Mouse (Mus musculus) erythroblast, embryonic 14.5 days (primary cell): ENCODE measurements around the gene Pigx. TPM values are rescaled to one million over a fixed set of nuclear protein-coding genes. Genes with fewer than 3 reads are reported as not detected.

Experiments used
- H3K27me3 ChIP-seq: 2 replicates; pipeline ENCODE4 v1.6.1; 2012; ENCODE audit warnings: inconsistent platforms; ENCODE audit not compliant: control insufficient read depth
- H3K36me3 ChIP-seq: 2 replicates; pipeline ENCODE4 v1.6.1; 2012; ENCODE audit warnings: mild to moderate bottlenecking, inconsistent platforms; ENCODE audit not compliant: control insufficient read depth
- H3K4me1 ChIP-seq: 2 replicates; pipeline ENCODE4 v1.6.1; 2012; ENCODE audit warnings: inconsistent platforms; ENCODE audit not compliant: control insufficient read depth
- H3K4me3 ChIP-seq: replicated peaks from 2 replicates; pipeline ENCODE3; 2012; ENCODE audit warnings: moderate library complexity, mild to moderate bottlenecking, inconsistent platforms
- H3K9me3 ChIP-seq: 2 replicates; pipeline ENCODE4 v1.6.1; 2012; ENCODE audit warnings: low read length, inconsistent platforms, mixed read lengths; ENCODE audit not compliant: control insufficient read depth
- GATA1 ChIP-seq: IDR thresholded peaks from 2 replicates; pipeline ENCODE4 v1.6.1; 2012; ENCODE audit warnings: low read length, inconsistent platforms, mixed read lengths
- TAL1 ChIP-seq: IDR thresholded peaks from 3 replicates; pipeline ENCODE4 v1.6.1; 2012; ENCODE audit warnings: low read length, inconsistent platforms, mixed read lengths
- polyA plus RNA-seq: library from polyadenylated mRNA; stranded (reverse); fragments of >175 nt; gene quantifications from 2 replicates; pipeline ENCODE4 v1.2.3, GENCODE M21; 2012

Gene Pigx
- polyA plus RNA-seq, 1 experiment = 0.18 TPM

DNA sequence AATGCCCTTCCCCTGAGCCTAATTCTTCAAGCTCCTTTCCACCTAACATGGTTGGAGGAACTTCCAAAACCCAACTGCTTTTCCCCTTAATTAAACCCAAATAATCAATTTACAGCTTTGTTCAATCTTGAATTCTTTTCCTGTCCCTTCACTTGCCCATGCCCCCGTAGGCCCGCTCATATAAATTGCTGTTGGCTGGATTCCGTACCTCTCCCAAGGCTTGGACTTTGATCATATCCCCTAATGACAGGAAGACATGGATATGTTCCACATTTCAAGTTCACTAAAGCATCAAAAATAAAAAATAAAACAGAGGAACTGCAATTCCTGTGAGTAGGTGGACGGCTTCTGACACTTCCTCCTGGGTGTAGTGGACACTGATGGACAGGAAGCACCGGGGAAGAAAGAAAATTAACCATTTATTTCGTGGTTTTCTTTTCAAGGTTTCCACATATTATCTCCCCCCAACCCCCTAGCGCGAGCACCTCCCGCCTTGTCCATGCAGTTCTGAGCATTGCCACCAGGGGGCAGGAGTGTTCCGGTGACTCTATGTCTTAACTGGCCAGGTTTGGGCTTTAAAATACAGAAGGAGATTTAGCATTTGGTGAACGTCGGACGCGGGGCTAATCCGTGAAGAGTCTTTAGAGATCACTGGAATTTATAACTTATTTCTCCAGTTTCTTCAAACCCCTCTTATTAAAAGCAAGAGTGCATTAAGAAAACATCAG is 15.6 kb upstream of the Pigx start:
- TF ChIP-seq TAL1 (no peak), GATA1 (no peak)
- Histone ChIP-seq H3K9me3 (no peaks in the 10 kb centered on the region), H3K36me3 (no peaks in the 10 kb centered on the region), H3K4me3 (no peak overlapping the region), H3K27me3 (no peaks in the 10 kb centered on the region), H3K4me1 (peaks cover 38% of the 10 kb centered on the region)

DNA sequence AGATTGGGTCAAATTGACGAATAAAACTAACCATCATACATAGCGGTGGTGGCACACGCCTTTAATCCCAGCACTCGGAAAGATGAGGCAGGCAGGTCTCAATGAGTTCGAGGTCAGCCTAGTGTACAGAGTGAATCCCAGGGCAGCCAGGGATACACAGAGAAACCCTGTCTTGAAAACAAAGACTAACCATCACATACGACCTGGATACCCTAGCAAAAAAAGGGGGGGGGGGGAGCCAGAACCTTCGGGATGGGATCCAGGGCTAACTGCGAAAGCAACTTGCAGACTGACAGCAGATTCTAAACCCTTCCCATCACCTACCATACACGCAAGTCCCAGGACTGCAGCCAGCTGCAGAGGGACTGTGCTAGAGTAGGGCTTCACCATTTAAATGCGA is 14.9 kb upstream of the Pigx start:
- H3K9me3 ChIP-seq = no peaks in the 10 kb centered on the region
- peaks cover 38% of the 10 kb centered on the region for H3K4me1 ChIP-seq
- peak overlapping the region; percentile 14 for H3K4me3 ChIP-seq

DNA sequence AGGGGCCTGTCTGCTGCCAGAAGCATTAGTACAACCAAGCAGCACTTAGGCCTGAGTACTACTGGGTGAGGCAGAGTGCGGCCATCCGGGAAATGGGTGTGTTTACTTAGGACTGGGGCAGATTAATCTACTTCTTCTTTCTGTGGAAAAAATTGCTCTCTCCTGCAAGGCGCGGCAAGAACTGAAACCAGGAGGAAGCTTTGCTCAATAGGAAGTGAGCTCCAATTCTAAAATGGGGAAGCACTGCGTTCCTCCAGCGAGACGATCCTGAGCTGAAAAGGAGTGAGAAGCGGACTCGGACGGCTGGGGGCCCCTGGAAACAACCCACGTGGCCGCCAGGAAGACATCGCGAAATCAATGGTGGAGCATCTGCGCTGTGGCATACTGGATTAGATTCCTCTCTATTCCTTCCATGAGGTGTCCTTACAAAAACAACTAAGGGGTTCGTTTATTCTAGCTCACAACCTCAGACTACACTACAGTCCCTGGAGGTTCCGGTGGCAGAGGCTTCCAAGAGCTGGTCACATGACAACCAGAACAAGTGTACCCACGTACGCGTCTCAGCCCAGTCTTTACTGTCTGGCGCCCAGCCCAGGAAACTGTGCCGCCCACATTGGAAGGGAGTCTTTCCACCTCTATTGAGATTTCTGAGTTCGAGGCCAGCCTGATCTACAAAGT is 14.1 kb upstream of the Pigx start:
- TF ChIP-seq TAL1 (no peak), GATA1 (no peak)
- peak overlapping the region; percentile 46 for H3K4me3 ChIP-seq
- H3K4me1 ChIP-seq = peaks cover 38% of the 10 kb centered on the region
- no peaks in the 10 kb centered on the region for H3K9me3 ChIP-seq
- H3K36me3 ChIP-seq = no peaks in the 10 kb centered on the region
- H3K27me3 ChIP-seq = no peaks in the 10 kb centered on the region

More for the DNA sequence above, 14.9 kb upstream of the Pigx start:
- Histone ChIP-seq H3K27me3 (no peaks in the 10 kb centered on the region), H3K36me3 (no peaks in the 10 kb centered on the region)
- TF ChIP-seq TAL1 (no peak), GATA1 (no peak)

DNA sequence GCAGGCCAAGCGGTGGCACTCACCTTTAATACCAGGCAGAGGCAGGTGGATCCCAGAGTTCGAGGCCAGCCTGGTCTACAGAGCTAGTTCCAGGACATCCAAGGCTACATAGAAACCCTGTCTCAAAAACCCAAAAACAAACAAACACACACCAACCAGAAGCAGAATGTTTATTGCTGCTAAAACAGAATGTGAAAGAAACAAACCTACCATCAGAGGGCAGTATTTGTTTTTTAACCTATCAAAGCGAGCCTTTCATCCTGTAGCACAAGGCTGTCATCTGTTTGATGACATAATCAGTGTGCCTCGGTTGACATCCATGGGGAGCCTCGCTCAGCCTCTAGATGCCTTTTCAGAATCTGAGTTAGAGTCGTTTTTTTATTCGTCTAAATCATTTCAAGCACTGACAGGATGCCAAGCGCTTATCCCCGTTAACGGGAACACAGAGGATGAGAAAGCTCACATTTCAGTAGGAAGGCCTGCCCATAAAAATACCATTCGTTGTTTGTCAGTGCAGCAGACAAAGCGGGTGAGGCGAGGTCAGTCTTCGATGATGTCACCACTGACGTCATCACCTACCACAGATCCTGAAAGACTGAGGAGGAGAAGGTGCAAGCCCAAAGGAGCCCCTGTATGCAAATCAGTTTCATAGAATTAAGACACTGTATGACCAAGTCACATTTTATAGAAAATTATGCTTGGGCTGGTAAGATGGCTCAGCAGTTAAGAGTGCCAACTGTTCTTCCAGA is 11.6 kb upstream of the Pigx start:
- no peak overlapping the region for H3K4me3 ChIP-seq
- no peaks in the 10 kb centered on the region for H3K36me3 ChIP-seq
- no peaks in the 10 kb centered on the region for H3K27me3 ChIP-seq
- TF ChIP-seq GATA1 = no peak
- TF ChIP-seq TAL1 = no peak
- H3K4me1 ChIP-seq = peaks cover 34% of the 10 kb centered on the region
- H3K9me3 ChIP-seq = no peaks in the 10 kb centered on the region

DNA sequence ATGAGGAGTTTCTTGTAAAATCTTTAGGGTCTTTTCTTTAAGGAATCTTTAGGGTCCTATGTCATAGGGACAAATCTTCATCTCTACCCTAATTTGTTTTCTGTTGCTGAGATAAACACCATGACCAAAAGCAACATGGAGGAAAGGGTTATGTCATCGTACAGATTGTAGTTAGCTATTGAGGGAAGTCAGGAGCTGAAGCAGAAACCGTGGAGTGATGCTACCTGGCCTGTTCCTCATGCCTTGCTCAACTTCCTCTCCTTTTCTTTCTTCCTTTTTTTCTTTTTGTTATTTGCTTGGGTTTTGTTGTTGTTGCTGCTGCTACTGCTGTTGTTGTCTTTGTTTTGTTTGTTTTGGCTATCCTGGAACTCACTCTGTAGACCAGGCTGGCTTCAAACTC is 9.0 kb upstream of the Pigx start:
- TF ChIP-seq TAL1 = no peak
- no peak for TF ChIP-seq GATA1
- Histone ChIP-seq H3K27me3 (no peaks in the 10 kb centered on the region), H3K4me1 (peaks cover 10% of the 10 kb centered on the region), H3K9me3 (peaks cover 2% of the 10 kb centered on the region; the same call in 1 of the 2 replicates), H3K4me3 (no peak overlapping the region), H3K36me3 (no peaks in the 10 kb centered on the region; the same call in 1 of the 2 replicates)

DNA sequence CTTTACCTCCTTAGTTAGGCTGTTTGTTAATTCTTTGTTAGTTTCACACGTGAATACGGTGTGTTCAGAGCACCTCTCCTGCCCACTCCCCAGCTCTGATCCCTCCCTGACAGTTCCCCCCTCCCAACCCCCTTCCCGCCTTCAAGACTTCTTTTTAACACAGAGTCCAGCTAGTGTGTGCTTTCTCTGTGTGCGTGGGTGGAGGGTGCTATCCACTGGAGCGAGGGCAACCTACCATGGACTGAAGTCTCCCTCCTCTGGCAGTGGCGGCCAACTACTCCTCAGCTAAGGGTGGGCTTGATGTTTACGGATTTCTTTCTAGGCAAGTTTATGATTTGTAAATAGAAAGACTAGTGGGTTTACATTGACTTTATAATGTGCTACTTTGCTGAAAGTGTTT is 8.6 kb upstream of the Pigx start:
- TF ChIP-seq GATA1 (no peak), TAL1 (no peak)
- peaks cover 6% of the 10 kb centered on the region for H3K4me1 ChIP-seq
- H3K9me3 ChIP-seq = peaks cover 2% of the 10 kb centered on the region; the same call in 1 of the 2 replicates
- H3K4me3 ChIP-seq = no peak overlapping the region
- no peaks in the 10 kb centered on the region; the same call in 1 of the 2 replicates for H3K36me3 ChIP-seq
- no peaks in the 10 kb centered on the region for H3K27me3 ChIP-seq

DNA sequence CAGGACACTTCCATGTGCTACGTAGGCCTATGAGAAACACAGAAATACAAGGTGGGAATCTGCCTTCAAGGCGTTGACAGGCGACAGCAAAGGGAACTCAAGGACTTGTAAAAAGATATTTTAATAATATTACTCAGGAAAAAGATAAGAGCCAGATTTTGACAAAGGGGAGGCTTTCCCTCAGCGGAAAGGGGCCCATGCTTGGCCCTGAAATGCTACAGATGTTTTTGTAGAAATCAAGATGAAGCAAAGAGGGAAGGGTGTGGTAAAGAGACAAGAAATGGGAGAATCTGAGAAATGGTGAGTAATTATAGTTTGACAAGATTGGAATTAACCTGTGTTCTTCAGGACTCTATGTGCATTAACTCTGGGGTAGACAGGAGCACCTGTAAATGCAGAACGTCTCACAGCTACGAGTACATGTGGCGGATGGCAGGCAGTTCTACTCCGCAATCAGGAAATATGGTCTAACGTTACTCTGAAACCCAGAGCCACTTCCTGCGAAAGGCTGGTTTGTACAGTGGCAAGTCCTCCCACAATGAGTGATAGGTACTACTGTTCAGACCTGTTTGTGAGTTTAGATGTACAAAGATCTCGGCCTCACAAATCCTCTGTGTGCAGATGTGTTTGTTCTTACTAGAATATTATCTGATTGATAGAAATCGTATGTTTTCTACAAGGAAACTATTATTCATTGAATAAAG is 8.0 kb upstream of the Pigx start:
- no peaks in the 10 kb centered on the region; the same call in 1 of the 2 replicates for H3K36me3 ChIP-seq
- TF ChIP-seq GATA1 = no peak
- no peak for TF ChIP-seq TAL1
- peaks cover under 1% of the 10 kb centered on the region; the same call in 1 of the 2 replicates for H3K4me1 ChIP-seq
- peaks cover 2% of the 10 kb centered on the region; the same call in 1 of the 2 replicates for H3K9me3 ChIP-seq
- no peak overlapping the region for H3K4me3 ChIP-seq
- no peaks in the 10 kb centered on the region for H3K27me3 ChIP-seq

DNA sequence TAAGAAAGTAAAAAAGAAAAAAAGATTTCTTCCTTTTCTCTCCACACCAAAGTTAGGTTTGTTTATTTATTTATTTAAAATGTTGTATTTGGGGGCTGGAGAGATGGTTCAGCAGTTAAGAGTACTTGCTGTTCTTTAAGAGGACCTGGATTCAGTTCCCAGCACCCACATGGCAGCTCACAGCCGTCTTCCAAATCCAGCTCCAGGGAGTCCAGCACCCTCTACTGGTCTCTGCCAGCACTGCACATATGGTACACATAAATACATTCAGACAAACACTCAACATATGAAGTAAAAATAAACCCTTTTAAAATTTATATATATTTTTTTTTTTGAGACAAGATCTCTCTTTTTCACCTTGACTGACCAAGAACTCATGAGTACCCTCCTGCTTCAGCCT is 6.2 kb upstream of the Pigx start:
- H3K27me3 ChIP-seq = no peaks in the 10 kb centered on the region
- TF ChIP-seq TAL1 (no peak), GATA1 (no peak)
- no peaks in the 10 kb centered on the region; the same call in 1 of the 2 replicates for H3K36me3 ChIP-seq
- H3K9me3 ChIP-seq = peaks cover 2% of the 10 kb centered on the region; the same call in 1 of the 2 replicates
- no peak overlapping the region for H3K4me3 ChIP-seq
- no peaks in the 10 kb centered on the region for H3K4me1 ChIP-seq
